Mouse (Mus musculus): ENCODE measurements around the gene Fam83f.
"Not testable (repeated sequence)": the region's sequence is repeated elsewhere in the genome, so short reads cannot be mapped to it uniquely, and the experiment has no call there.

The Fam83f gene

DNA sequence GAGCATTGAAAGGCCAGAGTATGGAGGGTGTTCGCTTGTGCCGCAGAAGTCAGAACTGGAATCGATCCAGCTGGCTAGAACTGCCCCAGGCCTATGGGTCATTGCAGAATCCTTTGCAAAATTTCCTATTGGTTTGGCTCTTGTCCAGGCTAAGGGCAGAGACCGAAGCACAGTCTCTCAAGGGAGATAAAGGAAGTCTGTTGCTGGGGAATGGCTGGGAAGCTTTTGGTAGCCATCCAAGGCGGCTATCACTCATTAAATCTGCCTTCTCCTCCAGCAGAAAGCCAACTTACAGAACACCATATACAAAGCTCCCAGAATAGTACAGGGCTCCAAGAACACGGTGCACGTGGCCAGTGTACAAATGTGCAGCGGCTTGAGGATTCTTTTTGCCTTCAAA lies 35.4 kb downstream of the Fam83f start:
- DNase-seq, result peak; percentile 74

DNA sequence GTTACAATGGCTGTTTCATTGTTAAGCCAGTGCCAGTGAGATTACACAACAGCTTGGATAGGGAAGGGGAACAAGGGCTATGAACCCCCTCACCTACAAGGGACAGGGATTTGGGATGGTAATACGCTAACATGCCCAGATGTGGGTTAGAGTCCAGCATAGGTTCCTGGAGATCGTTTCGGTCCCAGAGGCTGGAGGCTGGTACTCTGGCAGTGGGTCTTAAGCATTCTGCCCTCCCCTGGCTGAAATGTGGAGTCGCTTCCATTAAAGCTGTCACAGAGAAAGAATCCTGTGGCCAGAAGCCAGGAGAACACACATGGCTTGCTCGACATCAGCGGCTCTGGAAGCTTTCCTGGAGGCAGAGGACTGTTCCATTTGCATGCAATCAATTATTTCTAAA lies 37.9 kb downstream of the Fam83f start:
- peak; percentile 60 for DNase-seq

DNA sequence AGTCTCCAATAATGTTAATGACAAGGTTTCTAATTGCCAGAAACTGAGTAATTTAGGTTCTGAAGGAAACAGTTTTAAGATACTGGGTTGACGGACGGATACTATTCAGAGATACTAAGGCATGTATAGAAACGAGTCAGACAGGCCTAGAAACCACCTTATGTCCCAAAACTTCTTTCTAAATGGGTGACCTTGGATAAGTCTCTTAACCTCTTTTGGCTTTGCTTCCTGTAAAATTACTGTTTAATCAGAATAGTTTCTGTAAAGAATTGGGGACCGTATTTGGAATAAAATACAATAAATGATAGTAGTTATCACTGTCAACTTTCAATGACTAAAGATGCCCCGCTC lies 38.6 kb downstream of the Fam83f start:
- no peak for DNase-seq

DNA sequence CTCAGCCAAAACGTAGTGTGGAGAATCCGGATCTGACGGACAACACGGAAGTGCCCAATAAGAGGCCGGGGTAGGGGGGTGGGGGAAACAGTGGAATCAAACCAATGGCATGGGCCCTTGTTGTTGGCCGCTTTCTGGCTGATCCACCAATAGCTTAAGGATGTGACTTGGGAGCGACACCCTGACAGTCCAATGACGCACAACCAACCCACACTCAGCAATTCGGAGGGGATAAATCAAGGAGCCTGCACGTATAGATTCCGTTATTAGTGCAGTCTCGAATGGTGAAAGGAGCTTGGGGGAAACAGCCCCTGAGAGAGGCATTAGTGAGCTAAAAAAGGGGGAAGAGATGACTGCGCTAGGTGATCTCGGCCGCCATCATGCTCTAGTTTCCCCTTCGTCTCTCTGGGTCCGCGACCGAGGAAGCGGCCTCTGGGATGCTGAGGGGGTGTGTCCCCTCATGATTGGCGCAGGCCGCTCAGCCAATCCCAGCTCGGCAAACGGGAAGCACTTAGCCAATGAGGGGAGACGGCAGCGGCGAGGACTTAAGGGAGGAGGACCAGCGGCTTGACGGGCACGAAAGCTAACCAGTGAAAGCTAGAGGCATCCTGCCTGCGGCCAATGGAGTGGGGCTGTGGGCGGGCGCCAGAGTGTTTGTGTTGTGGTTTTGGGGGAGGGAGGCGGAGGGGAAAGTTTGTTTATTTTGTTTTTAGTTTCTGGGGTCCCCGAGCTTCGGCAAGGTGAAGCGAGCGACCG lies 39.1 kb downstream of the Fam83f start, which contains the start of gene Tnrc6b:
Tnrc6b (plus strand) TSS at position 706 of the 756 bp plus-strand sequence.
- peak; percentile 98 for DNase-seq

DNA sequence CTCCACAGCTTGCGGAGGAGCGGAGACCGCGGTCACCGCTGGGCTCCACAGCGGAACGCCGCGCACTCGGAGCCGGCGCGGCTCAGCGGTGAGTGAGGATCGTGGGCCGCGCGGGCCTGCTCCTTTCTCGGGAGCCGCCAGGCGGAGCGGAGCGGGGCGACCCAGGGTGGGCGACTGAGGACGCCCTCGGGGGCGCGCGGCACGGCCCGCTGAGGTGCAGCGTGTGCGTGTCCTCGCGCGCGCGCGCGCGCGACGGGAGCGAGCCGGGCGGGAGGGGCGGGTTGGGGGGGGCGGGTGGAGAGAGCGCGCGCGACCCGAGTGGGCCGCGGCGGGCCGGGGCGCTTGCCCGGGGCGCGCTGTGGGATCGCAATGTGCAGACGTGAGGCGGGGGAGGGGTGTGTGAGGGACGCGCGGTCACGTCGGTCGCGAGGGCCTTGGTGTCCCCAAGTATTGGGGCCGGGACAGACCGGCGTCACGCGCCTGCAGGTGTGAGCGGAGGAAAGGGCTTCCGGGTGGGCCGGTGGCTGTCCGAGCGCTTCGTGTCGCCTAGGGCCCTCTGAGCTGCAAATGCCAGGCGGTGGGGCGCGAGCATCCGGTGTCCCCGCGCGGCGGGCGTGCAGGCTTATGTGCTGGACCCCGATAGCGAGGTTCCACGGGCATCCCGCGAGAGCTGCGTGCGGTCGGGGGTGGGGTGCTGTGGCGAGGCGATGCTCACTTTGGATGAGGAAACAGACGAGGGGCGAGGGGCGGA lies 39.9 kb downstream of the Fam83f start:
- DNase-seq, result peak; percentile 43

DNA sequence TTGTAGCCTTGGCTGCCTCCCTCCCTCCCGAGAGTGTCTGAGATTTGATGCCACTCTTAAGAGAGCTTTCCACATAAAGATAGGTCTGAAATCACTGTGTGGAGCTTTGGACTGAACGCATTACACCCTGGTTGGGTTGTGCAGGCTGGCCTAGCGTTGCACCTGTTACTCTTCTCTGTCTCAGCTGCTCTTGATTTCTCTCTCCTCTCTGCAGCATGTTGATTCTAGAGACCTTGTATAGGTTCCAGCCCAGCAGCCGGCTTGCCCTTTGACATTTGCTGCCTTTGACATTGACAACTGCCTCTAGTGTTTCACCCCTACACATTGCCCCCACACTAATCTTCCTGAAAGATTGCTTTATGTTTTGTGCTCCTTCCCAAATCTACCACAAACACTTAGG lies 42.7 kb downstream of the Fam83f start:
- DNase-seq, result no peak

DNA sequence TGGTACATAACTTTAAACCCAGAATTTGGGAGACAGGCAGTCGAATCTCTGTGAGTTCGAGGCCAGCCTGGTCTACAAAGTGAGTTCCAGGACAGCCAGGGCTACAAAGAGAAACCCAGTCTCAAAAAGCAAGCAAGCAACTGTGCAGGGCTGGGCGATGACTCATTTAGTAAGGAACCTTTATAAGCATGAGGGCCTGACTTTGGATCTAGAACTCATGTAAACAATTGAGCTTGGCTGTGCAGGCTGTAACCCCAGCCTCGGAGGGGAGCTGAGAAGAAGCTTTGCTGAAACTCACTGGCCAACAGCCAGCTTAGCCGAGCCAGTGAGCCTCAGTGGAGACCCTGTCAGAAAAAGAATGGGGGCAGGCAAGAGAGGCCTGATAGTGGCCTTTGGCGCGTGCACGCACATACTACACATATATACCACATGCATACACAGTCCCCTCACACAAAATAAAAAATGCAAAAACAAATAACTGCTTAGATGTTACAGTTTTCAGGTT lies 45.0 kb downstream of the Fam83f start:
- no peak for DNase-seq

DNA sequence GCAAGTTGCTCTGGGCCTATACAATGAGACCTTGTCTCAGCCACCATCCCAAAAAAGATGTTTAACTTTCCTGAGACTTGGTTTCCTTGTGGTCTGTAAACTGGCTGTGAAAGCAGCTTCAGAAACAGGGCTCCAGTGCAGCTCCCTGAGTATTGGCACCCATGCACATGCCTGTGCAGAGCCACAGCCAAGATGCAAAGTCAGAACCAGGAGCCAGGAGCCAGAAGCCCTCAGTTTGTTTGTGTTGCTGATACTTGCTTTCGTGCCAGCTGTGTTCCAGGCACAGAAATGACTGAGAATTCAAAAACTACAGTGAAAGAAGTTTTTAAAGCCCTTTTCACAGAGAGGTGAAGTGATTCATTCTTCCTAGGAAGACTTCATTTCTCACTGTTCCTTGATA lies 45.8 kb downstream of the Fam83f start:
- DNase-seq, result peak; percentile 51

DNA sequence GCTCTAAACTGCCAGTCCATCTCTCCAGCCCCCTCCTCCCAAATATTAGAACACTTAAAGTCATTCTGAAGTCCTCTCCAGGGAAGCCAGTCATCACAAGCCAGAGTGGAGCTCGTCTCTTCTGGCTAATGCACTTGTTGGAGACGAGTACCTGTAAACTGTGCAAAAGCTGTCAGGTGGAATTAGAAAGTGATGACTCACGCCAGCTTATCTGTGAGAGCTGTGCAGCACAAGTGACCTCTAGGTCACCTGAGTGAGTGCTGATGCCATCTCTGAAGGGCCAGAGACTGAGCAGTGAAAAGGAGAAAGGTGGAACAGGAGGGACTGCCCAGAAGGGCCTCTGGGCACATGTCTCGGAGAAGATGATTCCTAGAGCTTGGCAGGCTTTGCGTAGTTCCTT lies 48.6 kb downstream of the Fam83f start:
- no peak for DNase-seq

DNA sequence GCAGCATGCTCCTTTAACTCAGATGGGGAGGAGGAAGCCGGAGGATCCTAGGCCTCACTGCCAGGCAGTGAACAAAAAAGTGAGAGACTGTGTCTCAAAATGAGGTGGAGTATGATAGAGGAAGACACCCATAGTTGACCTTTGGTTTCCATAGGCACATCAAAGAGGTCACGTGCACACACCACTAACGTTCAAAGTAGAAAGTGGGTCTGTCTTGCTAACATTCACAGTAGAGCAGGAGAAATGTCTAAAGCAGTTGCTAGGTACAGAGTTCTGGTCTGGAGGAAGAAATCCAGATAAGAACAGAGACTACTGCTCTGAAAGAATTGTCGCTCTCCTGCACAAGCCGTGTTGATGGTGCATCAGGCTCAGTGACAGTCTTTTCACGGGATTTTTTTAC lies 50.2 kb downstream of the Fam83f start:
- DNase-seq, result no peak

DNA sequence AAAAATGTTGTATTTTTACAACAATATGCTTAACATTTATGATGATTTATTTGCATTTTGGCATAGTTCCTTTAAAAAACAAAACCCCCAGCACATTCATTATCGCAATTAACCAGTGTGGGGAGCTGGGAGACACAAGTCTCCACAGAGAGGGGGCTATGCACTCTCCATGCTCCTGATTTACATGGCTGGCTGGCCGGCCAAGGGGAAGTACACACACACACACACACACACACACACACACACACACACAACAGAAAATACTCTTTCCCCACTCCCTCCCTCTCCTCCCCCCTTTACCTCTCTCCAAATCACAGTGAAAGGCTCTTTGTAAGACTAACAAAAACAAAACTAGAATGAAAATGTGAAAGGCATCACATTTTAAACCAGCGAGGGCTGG lies 50.7 kb downstream of the Fam83f start:
- no peak for DNase-seq

DNA sequence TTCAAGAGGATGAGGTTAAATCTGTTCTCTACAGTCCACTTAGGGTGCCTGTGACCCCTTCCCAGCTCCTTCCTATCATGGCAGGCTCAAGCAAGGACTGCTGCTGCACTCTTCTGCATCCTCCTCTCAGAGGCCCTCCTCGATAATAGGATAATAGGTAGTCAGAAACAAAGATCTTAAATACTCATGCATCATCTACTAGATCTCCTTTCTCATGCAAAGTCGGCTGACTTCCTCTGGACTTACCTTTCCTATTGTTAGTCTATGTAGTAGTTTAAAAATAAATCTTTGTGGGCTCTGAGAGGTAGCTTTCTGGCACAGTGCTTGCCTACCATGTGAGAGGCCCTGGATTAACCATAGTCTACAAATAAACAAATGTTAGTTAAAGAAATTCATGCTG lies 57.8 kb downstream of the Fam83f start:
- DNase-seq, result no peak

DNA sequence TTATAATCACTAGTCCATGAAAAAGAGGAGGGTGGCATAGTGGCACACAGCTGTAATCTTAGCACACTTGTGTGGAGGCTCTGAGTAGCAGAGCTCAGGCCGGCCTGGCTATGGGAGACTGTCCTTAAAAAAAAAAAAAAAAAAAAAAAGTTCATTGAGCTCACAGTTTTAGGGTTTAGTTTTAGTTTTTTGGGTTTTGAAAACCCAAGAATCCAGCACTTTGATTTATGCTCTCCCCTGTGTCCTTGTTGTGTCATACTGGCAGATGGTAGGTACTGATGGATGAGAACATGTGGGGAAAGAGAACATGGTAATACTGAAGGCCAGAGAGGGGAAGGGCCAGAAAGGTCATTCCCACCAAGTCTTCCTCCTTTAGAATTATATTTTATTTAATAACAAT lies 59.4 kb downstream of the Fam83f start:
- no peak for DNase-seq

DNA sequence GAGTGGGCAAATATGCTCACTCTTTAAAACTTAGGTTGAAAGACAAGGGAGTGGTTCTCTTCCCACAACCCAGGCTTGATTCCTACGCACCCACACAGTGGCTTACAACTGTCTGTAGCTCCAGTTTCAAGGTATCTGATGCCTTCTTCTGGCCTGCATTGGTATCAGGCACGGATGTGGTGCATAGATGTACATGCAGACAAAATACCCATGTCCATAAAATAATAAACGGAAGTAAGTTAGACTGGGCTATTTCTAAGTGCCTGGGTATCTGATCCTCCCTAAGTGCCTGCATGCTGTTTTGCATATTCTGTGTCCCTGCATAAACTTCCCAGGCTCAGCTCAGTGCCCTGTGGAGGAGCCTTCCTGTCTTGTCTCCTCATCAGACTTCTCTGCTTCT lies 59.9 kb downstream of the Fam83f start:
- no peak for DNase-seq

DNA sequence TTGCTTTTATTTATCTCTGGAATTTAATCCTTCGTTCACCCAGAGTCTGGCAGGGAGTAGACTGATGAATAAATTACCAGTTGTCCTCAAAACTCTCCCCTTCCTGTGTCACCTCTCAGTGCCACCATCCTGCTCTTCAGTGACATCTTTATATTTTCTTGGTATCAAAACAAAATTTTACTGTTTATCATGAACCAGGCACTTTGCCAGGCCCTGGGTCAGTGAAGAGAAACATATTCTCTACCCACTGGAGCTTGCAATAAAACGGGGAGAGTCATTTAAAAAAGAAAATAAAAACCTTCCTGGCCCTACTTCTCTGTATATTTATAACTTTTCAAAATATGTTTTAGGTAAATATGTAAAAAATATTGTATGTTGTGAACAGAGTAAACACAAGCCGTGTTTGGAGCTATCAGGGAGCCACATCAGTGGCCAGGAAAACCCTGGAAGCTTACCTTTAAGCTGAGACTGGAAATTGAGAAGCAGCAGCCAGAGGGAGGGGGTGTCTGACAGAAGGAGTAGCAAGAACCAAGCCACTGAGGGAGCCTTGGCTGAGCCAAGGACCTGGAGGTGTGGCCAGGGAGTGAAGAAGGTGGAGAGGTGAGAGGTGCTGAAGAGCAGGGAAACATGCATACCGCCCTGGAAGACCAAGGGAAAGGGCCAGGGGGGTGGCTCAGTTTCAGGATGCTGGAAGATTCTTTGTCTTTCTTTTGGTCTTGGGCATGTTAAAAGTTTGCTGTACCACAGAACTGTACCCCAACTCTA lies 60.8 kb downstream of the Fam83f start:
- no peak for DNase-seq

DNA sequence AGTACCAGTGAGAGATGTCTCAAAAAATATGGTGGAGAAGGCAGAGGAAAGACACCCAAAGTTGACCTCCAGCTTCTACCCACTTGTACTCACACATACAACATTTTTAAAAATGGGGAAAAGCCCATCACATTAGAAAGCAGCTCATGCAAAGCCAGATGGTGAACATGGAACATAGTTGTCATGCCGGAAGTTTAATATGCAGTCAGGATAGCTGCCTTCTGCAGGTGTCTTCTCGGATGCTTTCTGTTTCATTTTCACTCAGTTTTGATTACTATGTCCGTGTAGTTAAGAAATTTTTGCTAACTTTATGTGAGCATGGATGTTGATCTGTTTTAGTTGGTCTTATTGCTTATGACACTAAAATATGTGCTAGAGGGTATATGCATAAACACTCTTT lies 63.7 kb downstream of the Fam83f start:
- no peak for DNase-seq

DNA sequence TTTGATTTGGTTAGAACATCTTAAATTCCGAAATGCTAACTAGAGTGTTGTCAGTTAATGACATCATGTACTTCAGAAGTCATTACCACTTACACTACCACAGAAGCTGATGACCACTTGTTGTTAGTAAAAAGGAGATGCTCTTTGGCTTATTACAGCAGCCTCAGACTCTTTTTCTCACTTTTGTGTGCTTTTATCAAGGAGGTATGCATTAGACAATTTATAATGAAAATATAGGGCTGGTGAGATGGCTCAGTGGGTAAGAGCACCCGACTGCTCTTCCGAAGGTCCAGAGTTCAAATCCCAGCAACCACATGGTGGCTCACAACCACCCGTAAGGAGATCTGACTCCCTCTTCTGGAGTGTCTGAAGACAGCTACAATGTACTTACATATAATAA lies 64.1 kb downstream of the Fam83f start:
- DNase-seq, result not testable (repeated sequence)

DNA sequence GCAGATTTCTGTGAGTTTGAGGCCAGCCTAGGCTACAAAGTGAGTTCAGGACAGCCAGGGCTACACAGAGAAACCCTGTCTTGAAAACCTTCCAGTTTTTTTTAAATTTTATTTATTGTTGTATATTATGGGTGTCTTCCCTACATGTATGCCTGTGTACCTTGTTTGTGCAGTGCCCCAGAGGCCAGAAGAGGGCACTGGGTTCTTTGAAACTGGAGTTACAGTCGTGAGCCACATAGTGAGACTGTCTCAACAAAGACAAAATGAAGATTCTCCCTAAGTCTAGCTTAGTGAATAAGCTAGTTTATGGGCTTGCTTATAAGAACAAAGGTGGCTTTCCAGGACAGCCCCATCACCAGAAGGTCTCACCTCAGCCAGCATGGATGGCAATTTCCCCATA lies 64.9 kb downstream of the Fam83f start:
- DNase-seq, result no peak

DNA sequence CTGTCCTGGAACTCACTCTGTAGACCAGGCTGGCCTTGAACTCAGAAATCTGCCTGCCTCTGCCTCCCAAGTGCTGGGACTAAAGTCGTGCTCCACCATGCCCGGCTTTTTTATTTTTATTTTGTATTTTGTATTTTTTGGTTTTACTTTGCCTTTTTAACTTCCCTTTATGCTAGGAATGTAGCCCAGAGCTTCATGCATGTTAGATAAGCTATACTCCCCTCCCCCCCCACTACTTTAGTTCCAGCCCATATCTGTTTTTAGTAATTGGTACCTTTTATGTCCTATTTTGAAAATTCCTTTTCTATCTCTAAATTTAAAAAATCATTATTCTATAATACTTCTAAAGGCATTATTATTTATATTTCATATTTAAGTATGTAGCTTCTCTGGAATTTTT lies 66.6 kb downstream of the Fam83f start:
- DNase-seq, result no peak

DNA sequence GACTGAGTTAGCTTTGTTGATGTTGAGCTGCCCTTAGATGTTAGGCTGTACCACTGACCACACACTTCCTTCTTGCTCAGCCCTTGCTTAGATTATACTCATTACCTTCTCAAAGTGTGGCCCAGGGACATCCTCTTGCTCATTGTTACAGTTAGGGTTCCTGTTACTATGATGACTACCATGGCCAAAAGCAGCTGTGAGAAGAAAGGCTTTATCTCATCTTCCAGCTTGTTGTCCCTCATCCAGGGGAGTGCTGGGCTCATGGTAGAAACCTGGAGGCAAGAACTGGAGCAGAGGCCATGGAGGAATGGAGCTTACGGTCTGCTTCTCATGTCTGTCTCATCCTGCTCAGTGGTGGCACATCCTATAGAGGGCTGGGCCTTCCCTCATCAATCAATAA lies 68.3 kb downstream of the Fam83f start:
- DNase-seq, result no peak

DNA sequence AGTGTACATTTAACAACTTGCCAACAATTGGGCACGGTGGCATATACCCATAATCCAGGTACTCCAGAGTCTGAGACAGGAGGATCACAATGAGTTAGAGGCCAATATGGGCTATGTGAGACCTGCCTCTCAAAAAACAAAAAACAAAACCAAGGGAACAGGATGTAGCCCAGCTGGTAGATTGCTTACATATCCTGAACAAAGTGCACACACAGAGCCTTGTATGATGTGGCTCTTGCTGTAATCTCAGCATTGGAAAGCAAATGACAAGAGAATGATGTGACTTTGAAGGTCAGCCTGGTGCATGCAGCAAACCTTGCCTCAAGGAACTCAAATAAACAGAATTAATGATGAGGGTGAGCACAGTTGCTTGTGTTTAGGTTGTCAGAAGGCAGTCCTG lies 70.2 kb downstream of the Fam83f start:
- DNase-seq, result no peak

DNA sequence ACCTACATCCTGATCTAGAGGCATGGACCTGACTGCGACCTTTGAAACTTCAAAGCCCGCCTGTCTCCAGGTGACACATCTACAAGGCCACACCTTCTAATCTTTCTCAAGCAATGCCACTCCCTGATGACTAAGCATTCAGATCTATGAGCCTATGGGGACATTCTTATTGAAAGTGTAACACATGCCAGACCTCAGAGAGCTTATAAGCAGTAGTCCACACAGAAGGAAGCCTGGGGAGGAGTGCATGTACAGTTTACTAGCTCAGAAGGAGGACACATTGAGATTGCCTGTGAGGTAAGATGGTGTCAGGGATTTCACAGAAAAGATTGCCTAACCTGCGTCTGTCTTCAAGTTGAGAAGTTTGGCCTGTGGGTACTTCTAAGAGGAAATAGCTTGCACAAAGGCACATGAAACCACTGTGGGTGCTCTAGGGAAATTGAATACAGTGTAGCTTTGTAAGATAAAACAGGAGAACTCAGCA lies 71.4 kb downstream of the Fam83f start:
- no peak for DNase-seq

DNA sequence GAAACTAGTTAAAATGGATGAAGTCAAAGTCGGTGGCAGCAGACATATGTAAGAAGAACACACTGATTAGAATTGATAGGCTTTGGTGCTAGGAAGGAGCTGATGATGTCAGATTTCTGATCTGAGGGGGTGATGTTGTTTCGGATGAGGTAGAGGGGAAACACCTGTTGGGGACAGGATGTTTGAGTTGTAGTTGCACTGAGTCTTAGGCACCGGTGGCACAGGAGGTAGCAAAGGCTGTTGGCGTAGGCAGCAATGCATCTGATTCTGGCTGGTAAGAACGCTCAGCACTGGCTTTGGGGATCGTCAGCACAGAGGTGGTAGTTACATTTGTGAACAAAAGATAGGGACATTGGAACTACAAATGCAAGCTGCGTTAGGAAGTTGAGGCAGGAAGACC lies 72.0 kb downstream of the Fam83f start:
- no peak for DNase-seq
